Mouse (Mus musculus): ENCODE measurements around the gene Ostm1. TPM values are rescaled to one million over a fixed set of nuclear protein-coding genes. Genes with fewer than 3 reads are reported as not detected.

The Ostm1 gene
- polyA plus RNA-seq, 1 experiment from 2014 or later, result 40.3 TPM

GRCm38 (mm10) chr10:42682421-42682820 is 98.8 kb downstream of the Ostm1 start:
- Histone ChIP-seq H3K9ac (replicated peaks; ENCODE audit: low read depth, low read length) (no peak overlapping the region), H3K27me3 (ENCODE audit: control insufficient read depth, insufficient read depth, low read length) (no peaks in the 10 kb centered on the region), H3K9me3 (ENCODE audit: control insufficient read depth, low read length) (no peaks in the 10 kb centered on the region), H3K4me3 (ENCODE audit: low read depth, low read length) (no peak overlapping the region), H3K36me3 (ENCODE audit: control insufficient read depth, insufficient read depth, low read length) (no peaks in the 10 kb centered on the region), H3K4me1 (ENCODE audit: control insufficient read depth, insufficient read depth, low read length) (peaks cover 12% of the 10 kb centered on the region), H3K4me2 (ENCODE audit: low read depth, low read length) (no peak overlapping the region), H3K27ac (ENCODE audit: low read depth, low read length) (no peak overlapping the region)
- no peak for ATAC-seq (ENCODE audit: low read depth)
- 84% methylated on average over 8 of the region's 8 CpGs for WGBS

- ATAC-seq (ENCODE audit: low read depth), result no peak
Observed at GRCm38 (mm10) chr10:42687873-42688272, 104.3 kb downstream of the Ostm1 start.

GRCm38 (mm10) chr10:42689694-42690093 is 106.1 kb downstream of the Ostm1 start:
- 57% methylated on average over 1 of the region's 1 CpGs for WGBS
- H3K9me3 ChIP-seq (ENCODE audit: control insufficient read depth, low read length), result no peaks in the 10 kb centered on the region
- no peak overlapping the region for H3K4me2 ChIP-seq (ENCODE audit: low read depth, low read length)

More at GRCm38 (mm10) chr10:42687873-42688272, 104.3 kb downstream of the Ostm1 start:
- Histone ChIP-seq H3K4me3 (ENCODE audit: low read depth, low read length) (no peak overlapping the region), H3K27me3 (ENCODE audit: control insufficient read depth, insufficient read depth, low read length) (no peaks in the 10 kb centered on the region), H3K9ac (replicated peaks; ENCODE audit: low read depth, low read length) (no peak overlapping the region), H3K4me2 (ENCODE audit: low read depth, low read length) (no peak overlapping the region), H3K27ac (ENCODE audit: low read depth, low read length) (no peak overlapping the region), H3K36me3 (ENCODE audit: control insufficient read depth, insufficient read depth, low read length) (no peaks in the 10 kb centered on the region), H3K4me1 (ENCODE audit: control insufficient read depth, insufficient read depth, low read length) (0 out of 2 replicates have a peak, but pooled peaks cover 4% of the 10 kb centered on the region), H3K9me3 (ENCODE audit: control insufficient read depth, low read length) (no peaks in the 10 kb centered on the region)
- WGBS, result 87% methylated on average over 5 of the region's 5 CpGs

GRCm38 (mm10) chr10:42690233-42691028 is 106.8 kb downstream of the Ostm1 start:
- Histone ChIP-seq H3K4me1 (ENCODE audit: control insufficient read depth, insufficient read depth, low read length) (0 out of 2 replicates have a peak, but pooled peaks cover 4% of the 10 kb centered on the region), H3K4me2 (ENCODE audit: low read depth, low read length) (peak overlapping the region; percentile 19; the same call in 1 of the 2 replicates), H3K36me3 (ENCODE audit: control insufficient read depth, insufficient read depth, low read length) (no peaks in the 10 kb centered on the region), H3K27ac (ENCODE audit: low read depth, low read length) (peak overlapping the region; percentile 4; the same call in 1 of the 2 replicates), H3K9me3 (ENCODE audit: control insufficient read depth, low read length) (no peaks in the 10 kb centered on the region), H3K27me3 (ENCODE audit: control insufficient read depth, insufficient read depth, low read length) (no peaks in the 10 kb centered on the region), H3K9ac (replicated peaks; ENCODE audit: low read depth, low read length) (peak overlapping the region; percentile 25; the same call in 1 of the 2 replicates), H3K4me3 (ENCODE audit: low read depth, low read length) (no peak overlapping the region)
- peak; percentile 56; the same call in 1 of the 2 replicates for ATAC-seq (ENCODE audit: low read depth)
- 42% methylated on average over 17 of the region's 17 CpGs for WGBS

More at GRCm38 (mm10) chr10:42689694-42690093, 106.1 kb downstream of the Ostm1 start:
- 0 out of 2 replicates have a peak, but pooled peaks cover 4% of the 10 kb centered on the region for H3K4me1 ChIP-seq (ENCODE audit: control insufficient read depth, insufficient read depth, low read length)
- no peaks in the 10 kb centered on the region for H3K27me3 ChIP-seq (ENCODE audit: control insufficient read depth, insufficient read depth, low read length)
- H3K4me3 ChIP-seq (ENCODE audit: low read depth, low read length), result no peak overlapping the region
- no peak overlapping the region for H3K27ac ChIP-seq (ENCODE audit: low read depth, low read length)
- no peak overlapping the region for H3K9ac ChIP-seq (replicated peaks; ENCODE audit: low read depth, low read length)
- no peak; the same call in 1 of the 2 replicates for ATAC-seq (ENCODE audit: low read depth)
- no peaks in the 10 kb centered on the region for H3K36me3 ChIP-seq (ENCODE audit: control insufficient read depth, insufficient read depth, low read length)

GRCm38 (mm10) chr10:42691051-42691450 is 107.4 kb downstream of the Ostm1 start:
- ATAC-seq (ENCODE audit: low read depth), result no peak
- 58% methylated on average over 2 of the region's 2 CpGs for WGBS

GRCm38 (mm10) chr10:42692095-42692494 is 108.5 kb downstream of the Ostm1 start:
- Histone ChIP-seq H3K9ac (replicated peaks; ENCODE audit: low read depth, low read length) (no peak overlapping the region), H3K9me3 (ENCODE audit: control insufficient read depth, low read length) (no peaks in the 10 kb centered on the region), H3K4me2 (ENCODE audit: low read depth, low read length) (no peak overlapping the region), H3K27me3 (ENCODE audit: control insufficient read depth, insufficient read depth, low read length) (no peaks in the 10 kb centered on the region), H3K4me1 (ENCODE audit: control insufficient read depth, insufficient read depth, low read length) (0 out of 2 replicates have a peak, but pooled peaks cover 4% of the 10 kb centered on the region), H3K27ac (ENCODE audit: low read depth, low read length) (no peak overlapping the region), H3K36me3 (ENCODE audit: control insufficient read depth, insufficient read depth, low read length) (no peaks in the 10 kb centered on the region), H3K4me3 (ENCODE audit: low read depth, low read length) (no peak overlapping the region)
- no peak for ATAC-seq (ENCODE audit: low read depth)
- WGBS, result 82% methylated on average over 2 of the region's 2 CpGs

More at GRCm38 (mm10) chr10:42691051-42691450, 107.4 kb downstream of the Ostm1 start:
- no peak overlapping the region for H3K4me3 ChIP-seq (ENCODE audit: low read depth, low read length)
- H3K4me2 ChIP-seq (ENCODE audit: low read depth, low read length), result peak overlapping the region; percentile 19; the same call in 1 of the 2 replicates
- no peaks in the 10 kb centered on the region for H3K36me3 ChIP-seq (ENCODE audit: control insufficient read depth, insufficient read depth, low read length)
- H3K9ac ChIP-seq (replicated peaks; ENCODE audit: low read depth, low read length), result no peak overlapping the region; the same call in 1 of the 2 replicates
- H3K9me3 ChIP-seq (ENCODE audit: control insufficient read depth, low read length), result no peaks in the 10 kb centered on the region
- no peak overlapping the region for H3K27ac ChIP-seq (ENCODE audit: low read depth, low read length)
- H3K4me1 ChIP-seq (ENCODE audit: control insufficient read depth, insufficient read depth, low read length), result 0 out of 2 replicates have a peak, but pooled peaks cover 4% of the 10 kb centered on the region
- H3K27me3 ChIP-seq (ENCODE audit: control insufficient read depth, insufficient read depth, low read length), result no peaks in the 10 kb centered on the region

GRCm38 (mm10) chr10:42692794-42693193 is 109.2 kb downstream of the Ostm1 start:
- no peaks in the 10 kb centered on the region for H3K36me3 ChIP-seq (ENCODE audit: control insufficient read depth, insufficient read depth, low read length)
- H3K4me2 ChIP-seq (ENCODE audit: low read depth, low read length), result no peak overlapping the region
- no peak overlapping the region for H3K27ac ChIP-seq (ENCODE audit: low read depth, low read length)
- H3K9me3 ChIP-seq (ENCODE audit: control insufficient read depth, low read length), result no peaks in the 10 kb centered on the region
- no peak for ATAC-seq (ENCODE audit: low read depth)
- 0 out of 2 replicates have a peak, but pooled peaks cover 4% of the 10 kb centered on the region for H3K4me1 ChIP-seq (ENCODE audit: control insufficient read depth, insufficient read depth, low read length)
- no peak overlapping the region for H3K4me3 ChIP-seq (ENCODE audit: low read depth, low read length)
- H3K9ac ChIP-seq (replicated peaks; ENCODE audit: low read depth, low read length), result no peak overlapping the region
- no peaks in the 10 kb centered on the region for H3K27me3 ChIP-seq (ENCODE audit: control insufficient read depth, insufficient read depth, low read length)

GRCm38 (mm10) chr10:42693482-42693881 is 109.9 kb downstream of the Ostm1 start:
- no peak overlapping the region for H3K4me3 ChIP-seq (ENCODE audit: low read depth, low read length)
- no peak for ATAC-seq (ENCODE audit: low read depth)
- WGBS, result 71% methylated on average over 2 of the region's 2 CpGs

GRCm38 (mm10) chr10:42696361-42696760 is 112.7 kb downstream of the Ostm1 start:
- Histone ChIP-seq H3K27me3 (ENCODE audit: control insufficient read depth, insufficient read depth, low read length) (no peaks in the 10 kb centered on the region), H3K9ac (replicated peaks; ENCODE audit: low read depth, low read length) (no peak overlapping the region), H3K4me3 (ENCODE audit: low read depth, low read length) (no peak overlapping the region), H3K27ac (ENCODE audit: low read depth, low read length) (no peak overlapping the region), H3K4me1 (ENCODE audit: control insufficient read depth, insufficient read depth, low read length) (no peaks in the 10 kb centered on the region), H3K9me3 (ENCODE audit: control insufficient read depth, low read length) (no peaks in the 10 kb centered on the region), H3K36me3 (ENCODE audit: control insufficient read depth, insufficient read depth, low read length) (no peaks in the 10 kb centered on the region), H3K4me2 (ENCODE audit: low read depth, low read length) (no peak overlapping the region)
- ATAC-seq (ENCODE audit: low read depth), result no peak
- WGBS, result 78% methylated on average over 13 of the region's 13 CpGs

More at GRCm38 (mm10) chr10:42693482-42693881, 109.9 kb downstream of the Ostm1 start:
- Histone ChIP-seq H3K36me3 (ENCODE audit: control insufficient read depth, insufficient read depth, low read length) (no peaks in the 10 kb centered on the region), H3K27me3 (ENCODE audit: control insufficient read depth, insufficient read depth, low read length) (no peaks in the 10 kb centered on the region), H3K4me1 (ENCODE audit: control insufficient read depth, insufficient read depth, low read length) (0 out of 2 replicates have a peak, but pooled peaks cover 4% of the 10 kb centered on the region), H3K9ac (replicated peaks; ENCODE audit: low read depth, low read length) (no peak overlapping the region), H3K27ac (ENCODE audit: low read depth, low read length) (no peak overlapping the region), H3K4me2 (ENCODE audit: low read depth, low read length) (no peak overlapping the region), H3K9me3 (ENCODE audit: control insufficient read depth, low read length) (no peaks in the 10 kb centered on the region)
